Mouse (Mus musculus) left cerebral cortex, postnatal 4 days (tissue): ENCODE data around the gene Olfr482. TPM values are rescaled to one million over a fixed set of nuclear protein-coding genes. Genes with fewer than 3 reads are reported as not detected.

ENCODE experiments used
- DNase-seq: peaks from one replicate; pipeline ENCODE4 v3.0.0-alpha.2; 2022
- intact Hi-C: fragments of 180-260 bp; cut with DNase I; formaldehyde crosslinking; loops from one replicate; pipeline ENCODE4 v1.15.1; 2025
- total RNA-seq, 2 experiments: library from RNA; stranded (reverse); gene quantifications; 2 replicates each; pipeline ENCODE4 v1.2.3; 2021

Olfr482 gene
- 1 to 10 TPM; 1.7 to 1.9 TPM for total RNA-seq

GRCm38 (mm10) chr7:108097486-108097885 lies at the start of gene Olfr482:
Olfr482 (minus strand) TSS chr7:108097586.
- no peak for DNase-seq
- intact Hi-C loops: no loop called here

DNA sequence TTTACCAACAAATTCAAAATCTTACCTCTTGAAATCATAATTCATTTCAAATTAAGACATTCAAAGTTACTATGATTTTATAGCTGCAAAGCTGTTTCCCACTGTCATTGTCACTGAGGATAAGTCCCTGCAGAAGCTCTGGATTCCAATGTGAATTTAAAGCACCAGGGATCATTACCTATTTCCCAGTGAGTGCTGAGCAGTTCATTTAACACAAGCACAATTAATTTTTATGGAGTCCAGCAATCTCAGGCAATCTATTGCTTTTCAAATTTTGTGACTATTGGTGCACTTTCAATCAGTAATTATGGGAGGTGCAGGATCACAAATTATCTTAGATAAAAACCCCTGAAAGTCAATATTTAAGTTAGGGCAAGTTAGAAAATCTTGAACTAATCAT lies 30.0 kb upstream of the Olfr482 start, which contains the start of gene Olfr484:
Gene Olfr484 (minus strand): TSS at position 101 of the 400 bp plus-strand sequence.
- intact Hi-C loops: no loop called here
- no peak for DNase-seq

DNA sequence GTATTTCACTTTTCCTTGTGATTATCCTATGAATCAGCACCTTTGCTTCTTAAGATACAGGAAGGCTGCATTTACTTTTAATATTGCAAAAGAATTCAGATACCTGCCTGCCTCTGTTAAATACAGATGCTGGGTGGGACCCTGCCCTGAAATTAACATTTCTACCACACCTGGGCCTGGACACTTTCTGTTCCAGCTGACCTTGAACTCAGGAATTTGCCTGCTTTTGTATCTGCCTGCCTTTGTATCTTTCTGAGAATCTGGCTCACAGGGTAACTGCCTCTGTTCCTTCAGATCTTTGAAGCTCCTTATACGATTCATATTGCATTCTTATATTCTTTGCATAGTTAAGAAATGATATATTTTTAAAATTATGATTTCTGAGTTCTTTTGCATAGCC lies 24.0 kb upstream of the Olfr482 start:
- no peak for DNase-seq
- intact Hi-C loops: no loop called here

DNA sequence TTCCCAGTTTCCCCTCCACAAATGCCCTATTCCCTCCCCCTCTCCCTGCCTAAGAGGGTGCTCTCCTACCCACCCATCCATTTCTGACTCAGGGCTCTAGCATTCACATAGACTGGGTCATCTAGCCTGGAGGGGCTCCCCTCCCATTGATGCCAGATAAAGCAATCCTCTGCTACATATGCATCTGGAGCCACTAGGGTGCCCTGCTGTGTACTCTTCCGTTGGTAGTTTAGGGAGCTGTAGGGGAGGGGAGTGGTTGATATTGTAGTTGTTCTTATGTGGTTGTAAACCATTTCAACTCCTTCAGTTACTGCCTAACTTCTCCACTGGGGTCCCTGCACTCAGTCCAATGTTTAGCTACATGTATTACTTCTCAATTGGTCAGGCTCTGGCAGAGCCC lies 23.3 kb upstream of the Olfr482 start:
- intact Hi-C loops: no loop called here
- no peak for DNase-seq

- intact Hi-C loops: no loop called here
- no peak for DNase-seq
Observed at GRCm38 (mm10) chr7:108100549-108100948, 3.2 kb upstream of the Olfr482 start, which contains the start of gene Olfr483. Olfr483 (plus strand) TSS chr7:108100849.

DNA sequence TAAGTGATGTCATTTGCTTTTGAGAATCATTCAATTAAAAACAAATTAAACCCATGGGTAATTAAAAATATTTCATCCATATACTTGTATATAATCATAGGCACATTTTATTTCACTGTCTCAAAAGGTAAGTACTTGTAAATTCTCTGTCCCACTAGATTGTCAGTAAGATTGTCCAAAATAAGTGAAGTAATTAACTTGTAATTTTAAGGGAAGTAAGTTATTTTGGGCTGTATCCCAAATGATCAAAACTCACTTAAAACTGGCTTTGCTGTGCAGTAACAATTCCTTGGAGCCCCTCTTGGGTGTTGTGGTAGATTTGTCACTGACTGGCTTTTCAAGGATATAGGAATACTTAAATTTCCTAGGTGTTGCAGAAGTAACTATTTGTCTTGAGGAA lies 17.8 kb downstream of the Olfr482 start, which contains the start of gene Olfr481:
Gene Olfr481 (plus strand): TSS at position 301 of the 400 bp plus-strand sequence.
- DNase-seq: no peak
- intact Hi-C loops: no loop called here

DNA sequence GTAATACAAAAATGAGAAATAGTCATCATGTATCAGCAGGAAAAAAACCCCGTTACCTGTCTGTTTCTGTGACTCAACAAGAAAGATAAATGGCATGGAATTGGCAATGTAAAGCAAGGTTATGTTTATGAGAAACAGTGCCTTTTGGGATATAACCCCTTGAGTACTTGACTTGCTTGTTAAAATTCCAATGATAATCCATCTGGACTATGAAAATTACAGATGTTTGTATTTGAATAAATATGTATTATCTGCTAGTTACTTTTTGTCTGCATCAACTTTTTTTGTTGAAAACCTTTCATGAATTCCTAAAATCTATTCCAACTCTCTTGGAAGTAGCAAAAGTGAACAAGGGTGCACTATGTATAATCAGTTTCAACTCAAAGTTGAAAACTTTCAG lies 30.1 kb downstream of the Olfr482 start, which contains the start of gene Olfr480:
Gene Olfr480 (minus strand): TSS at position 101 of the 400 bp plus-strand sequence.
- intact Hi-C loops: no loop called here

DNA sequence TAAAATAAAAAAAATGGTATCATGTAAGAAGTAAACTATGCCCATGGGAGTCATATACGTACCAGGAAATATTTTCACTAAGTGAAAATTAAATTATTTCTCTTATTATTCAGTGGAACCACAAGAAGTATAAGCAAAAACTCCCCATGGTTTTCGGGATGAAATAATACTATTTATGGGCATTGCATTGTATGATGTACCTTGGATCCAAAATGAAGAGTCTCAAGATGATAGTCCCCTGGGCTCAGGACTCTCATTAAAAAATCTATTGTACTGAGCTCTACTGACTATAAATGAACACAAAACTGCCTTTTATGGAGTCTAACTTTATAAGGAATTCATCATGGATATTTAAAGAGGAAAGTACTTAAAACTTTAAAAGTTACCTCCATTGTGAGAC lies 47.0 kb downstream of the Olfr482 start, which contains the start of gene Olfr479:
Gene Olfr479 (plus strand): TSS at position 301 of the 400 bp plus-strand sequence.
- DNase-seq: no peak
- intact Hi-C loops: no loop called here

More for the DNA sequence above, 30.1 kb downstream of the Olfr482 start, which contains the start of gene Olfr480:
- DNase-seq: no peak

Other genes with a start within 250 kb of the Olfr482 start
- gene Olfr472, start 199.7 kb downstream of the Olfr482 start, total RNA-seq: not detected
- not detected for gene Olfr473, start 167.1 kb downstream of the Olfr482 start, total RNA-seq
- not detected for gene Olfr474, start 142.9 kb downstream of the Olfr482 start, total RNA-seq
- gene Olfr476, start 132.8 kb downstream of the Olfr482 start, total RNA-seq: not detected
- gene Olfr477, start 110.9 kb downstream of the Olfr482 start, total RNA-seq: not detected
- gene Olfr478, start 63.6 kb downstream of the Olfr482 start, total RNA-seq: not detected
- not detected for gene Olfr479, start 46.9 kb downstream of the Olfr482 start, total RNA-seq
- gene Olfr480, start 30.2 kb downstream of the Olfr482 start, total RNA-seq: not detected
- not detected for gene Olfr481, start 17.7 kb downstream of the Olfr482 start, total RNA-seq
- not detected for gene Olfr483, start 3.3 kb upstream of the Olfr482 start, total RNA-seq
- not detected for gene Olfr484, start 29.9 kb upstream of the Olfr482 start, total RNA-seq
- not detected for gene Olfr485, start 62.3 kb upstream of the Olfr482 start, total RNA-seq
- gene Olfr486, start 75.2 kb upstream of the Olfr482 start, total RNA-seq: not detected
- gene Olfr487, start 117.0 kb upstream of the Olfr482 start, total RNA-seq: not detected
- not detected for gene Olfr488, start 160.8 kb upstream of the Olfr482 start, total RNA-seq
- gene Olfr490, start 191.3 kb upstream of the Olfr482 start, total RNA-seq: not detected
- gene Olfr491, start 215.9 kb upstream of the Olfr482 start, total RNA-seq: not detected
- gene Olfr492, start 226.1 kb upstream of the Olfr482 start, total RNA-seq: not detected
- gene Olfr493, start 249.4 kb upstream of the Olfr482 start, total RNA-seq: not detected